Mouse (Mus musculus): Measurements from ENCODE around the gene Pgs1.

GRCm38 (mm10) chr11:118021806-118022205, 35.7 kb downstream of the Pgs1 start:
- no peak for TF ChIP-seq EP300 (IDR thresholded peaks at IDR 0.05)
- TF ChIP-seq CTCF (IDR thresholded peaks at IDR 0.05) = peak; percentile 96
